Mouse (Mus musculus): ENCODE measurements around the gene Arhgef25. TPM values are rescaled to one million over a fixed set of nuclear protein-coding genes. Genes with fewer than 3 reads are reported as not detected.
"Not testable (repeated sequence)": the region's sequence is repeated elsewhere in the genome, so short reads cannot be mapped to it uniquely, and the experiment has no call there.

The Arhgef25 gene
- polyA plus RNA-seq, 1 experiment from 2014 or later, result 29.6 TPM

GRCm38 (mm10) chr10:127138328-127139141, 51.3 kb downstream of the Arhgef25 start:
- 92% methylated on average over 18 of the region's 18 CpGs for WGBS
- H3K4me1 ChIP-seq, result 0 out of 2 replicates have a peak, but pooled peaks cover 5% of the 10 kb centered on the region
- H3K4me3 ChIP-seq, result no peak overlapping the region
- H3K27ac ChIP-seq (replicated peaks), result no peak overlapping the region
- H3K9me3 ChIP-seq, result no peaks in the 10 kb centered on the region
- no peaks in the 10 kb centered on the region for H3K27me3 ChIP-seq (replicated peaks; ENCODE audit: low read depth, poor library complexity, severe bottlenecking)
- H3K36me3 ChIP-seq (replicated peaks), result no peaks in the 10 kb centered on the region
- DNase-seq (ENCODE audit: low spot score), result no peak

- no peak for DNase-seq (ENCODE audit: low spot score)
- WGBS, result 87% methylated on average over 3 of the region's 3 CpGs
- no peaks in the 10 kb centered on the region for H3K36me3 ChIP-seq (replicated peaks)
- 0 out of 2 replicates have a peak, but pooled peaks cover 5% of the 10 kb centered on the region for H3K4me1 ChIP-seq
- no peaks in the 10 kb centered on the region for H3K9me3 ChIP-seq
- no peaks in the 10 kb centered on the region for H3K27me3 ChIP-seq (replicated peaks; ENCODE audit: low read depth, poor library complexity, severe bottlenecking)
- H3K4me3 ChIP-seq, result no peak overlapping the region
- H3K27ac ChIP-seq (replicated peaks), result no peak overlapping the region
Observed at GRCm38 (mm10) chr10:127137896-127138295, 52.0 kb downstream of the Arhgef25 start.

GRCm38 (mm10) chr10:127136510-127136909, 53.4 kb downstream of the Arhgef25 start:
- no peak for DNase-seq (ENCODE audit: low spot score)
- H3K27ac ChIP-seq (replicated peaks), result no peak overlapping the region
- 94% methylated on average over 4 of the region's 4 CpGs for WGBS
- H3K27me3 ChIP-seq (replicated peaks; ENCODE audit: low read depth, poor library complexity, severe bottlenecking), result no peaks in the 10 kb centered on the region
- no peak overlapping the region for H3K4me3 ChIP-seq
- H3K9me3 ChIP-seq, result no peaks in the 10 kb centered on the region
- H3K4me1 ChIP-seq, result 0 out of 2 replicates have a peak, but pooled peaks cover 5% of the 10 kb centered on the region
- H3K36me3 ChIP-seq (replicated peaks), result no peaks in the 10 kb centered on the region

GRCm38 (mm10) chr10:127135118-127135836, 54.6 kb downstream of the Arhgef25 start:
- Histone ChIP-seq H3K27ac (replicated peaks) (no peak overlapping the region), H3K9me3 (no peaks in the 10 kb centered on the region), H3K27me3 (replicated peaks; ENCODE audit: low read depth, poor library complexity, severe bottlenecking) (no peaks in the 10 kb centered on the region), H3K4me3 (no peak overlapping the region), H3K4me1 (0 out of 2 replicates have a peak, but pooled peaks cover 5% of the 10 kb centered on the region), H3K36me3 (replicated peaks) (no peaks in the 10 kb centered on the region)
- no peak for DNase-seq (ENCODE audit: low spot score)
- WGBS, result 58% methylated on average over 8 of the region's 8 CpGs

- WGBS, result 87% methylated on average over 3 of the region's 3 CpGs
- H3K36me3 ChIP-seq (replicated peaks); H3K27ac ChIP-seq (replicated peaks); H3K27me3 ChIP-seq (replicated peaks; ENCODE audit: low read depth, poor library complexity, severe bottlenecking); H3K9me3 ChIP-seq; H3K4me3 ChIP-seq; H3K4me1 ChIP-seq; DNase-seq (ENCODE audit: low spot score): not testable (repeated sequence)
Observed at GRCm38 (mm10) chr10:127134394-127135035, 55.4 kb downstream of the Arhgef25 start.

Other genes with a start within 250 kb of the Arhgef25 start
- gene Ctdsp2, start 211.4 kb downstream of the Arhgef25 start, polyA plus RNA-seq (2016; fragmentation: Nextera tagmentation; extraction: Ambion mirVana), result 46.2 and 49.3 TPM in 2 replicates
- gene Avil, start 189.4 kb downstream of the Arhgef25 start, polyA plus RNA-seq (2016; fragmentation: Nextera tagmentation; extraction: Ambion mirVana), result 0.06 and 0.44 TPM in 2 replicates
- 103 and 106 TPM in 2 replicates for gene Tsfm, start 159.2 kb downstream of the Arhgef25 start, polyA plus RNA-seq (2016; fragmentation: Nextera tagmentation; extraction: Ambion mirVana)
- gene Mettl1, start 148.7 kb downstream of the Arhgef25 start, polyA plus RNA-seq (2016; fragmentation: Nextera tagmentation; extraction: Ambion mirVana), result 58.6 and 62.4 TPM in 2 replicates
- gene Eef1akmt3, start 148.6 kb downstream of the Arhgef25 start, polyA plus RNA-seq (2016; fragmentation: Nextera tagmentation; extraction: Ambion mirVana), result 0.27 and 0.29 TPM in 2 replicates
- gene Cyp27b1, start 141.8 kb downstream of the Arhgef25 start, polyA plus RNA-seq (2016; fragmentation: Nextera tagmentation; extraction: Ambion mirVana), result 0.14 TPM in 2 replicates
- gene March9, start 129.9 kb downstream of the Arhgef25 start, polyA plus RNA-seq (2016; fragmentation: Nextera tagmentation; extraction: Ambion mirVana), result 1.2 and 1.3 TPM in 2 replicates
- gene Cdk4, start 126.5 kb downstream of the Arhgef25 start, polyA plus RNA-seq (2016; fragmentation: Nextera tagmentation; extraction: Ambion mirVana), result 3,008 and 3,023 TPM in 2 replicates
- 168 and 180 TPM in 2 replicates for gene Tspan31, start 119.8 kb downstream of the Arhgef25 start, polyA plus RNA-seq (2016; fragmentation: Nextera tagmentation; extraction: Ambion mirVana)
- gene Agap2, start 114.8 kb downstream of the Arhgef25 start, polyA plus RNA-seq (2016; fragmentation: Nextera tagmentation; extraction: Ambion mirVana), result 0.04 and 0.21 TPM in 2 replicates
- gene Os9, start 69.0 kb downstream of the Arhgef25 start, polyA plus RNA-seq (2016; fragmentation: Nextera tagmentation; extraction: Ambion mirVana), result 59.7 and 60.1 TPM in 2 replicates
- 3.0 and 3.8 TPM in 2 replicates for gene B4galnt1, start 24.9 kb downstream of the Arhgef25 start, polyA plus RNA-seq (2016; fragmentation: Nextera tagmentation; extraction: Ambion mirVana)
- 2.1 and 2.9 TPM in 2 replicates for gene Slc26a10, start 9.4 kb downstream of the Arhgef25 start, polyA plus RNA-seq (2016; fragmentation: Nextera tagmentation; extraction: Ambion mirVana)
- 107 and 115 TPM in 2 replicates for gene Dtx3, start 5.6 kb upstream of the Arhgef25 start, polyA plus RNA-seq (2016; fragmentation: Nextera tagmentation; extraction: Ambion mirVana)
- 25.3 and 25.9 TPM in 2 replicates for gene Pip4k2c, start 21.5 kb upstream of the Arhgef25 start, polyA plus RNA-seq (2016; fragmentation: Nextera tagmentation; extraction: Ambion mirVana)
- 11.6 and 11.9 TPM in 2 replicates for gene Kif5a, start 73.3 kb upstream of the Arhgef25 start, polyA plus RNA-seq (2016; fragmentation: Nextera tagmentation; extraction: Ambion mirVana)
- gene Dctn2, start 76.3 kb upstream of the Arhgef25 start, polyA plus RNA-seq (2016; fragmentation: Nextera tagmentation; extraction: Ambion mirVana), result 187 and 197 TPM in 2 replicates
- 11.1 and 12.2 TPM in 2 replicates for gene Mbd6, start 98.9 kb upstream of the Arhgef25 start, polyA plus RNA-seq (2016; fragmentation: Nextera tagmentation; extraction: Ambion mirVana)
- gene Mars, start 121.7 kb upstream of the Arhgef25 start, polyA plus RNA-seq (2016; fragmentation: Nextera tagmentation; extraction: Ambion mirVana), result 160 and 175 TPM in 2 replicates
- 2.0 and 2.1 TPM in 2 replicates for gene Arhgap9, start 131.9 kb upstream of the Arhgef25 start, polyA plus RNA-seq (2016; fragmentation: Nextera tagmentation; extraction: Ambion mirVana)
- gene Gli1, start 151.9 kb upstream of the Arhgef25 start, polyA plus RNA-seq (2016; fragmentation: Nextera tagmentation; extraction: Ambion mirVana), result 11.4 and 13.0 TPM in 2 replicates
- 0.04 TPM in 1 of 2 replicates, not detected in the other for gene Inhbe, start 164.3 kb upstream of the Arhgef25 start, polyA plus RNA-seq (2016; fragmentation: Nextera tagmentation; extraction: Ambion mirVana)
- gene Inhbc, start 180.3 kb upstream of the Arhgef25 start, polyA plus RNA-seq (2016; fragmentation: Nextera tagmentation; extraction: Ambion mirVana), result 0.09 and 0.10 TPM in 2 replicates
- gene R3hdm2, start 190.2 kb upstream of the Arhgef25 start, polyA plus RNA-seq (2016; fragmentation: Nextera tagmentation; extraction: Ambion mirVana), result 33.9 and 41.9 TPM in 2 replicates

Measured in embryonic facial prominence, embryonic 10.5 days (tissue).